Mouse (Mus musculus) heart, embryonic 15.5 days (tissue): ENCODE data around the gene Bnipl. TPM values are rescaled to one million over a fixed set of nuclear protein-coding genes. Genes with fewer than 3 reads are reported as not detected.

Experiments used
- ATAC-seq: fragments of 200-750 bp; cut with Nextera tagmentation; replicated peaks from 2 replicates; pipeline ENCODE4 v1.8.0; 2017; ENCODE audit warnings: low read depth, moderate TSS enrichment; ENCODE audit not compliant: insufficient number of reproducible peaks, insufficient read depth, low FRiP score
- H3K27ac ChIP-seq: fragments of 300-500 bp; sonication (generic); 2 replicates; pipeline ENCODE4 v1.5.1; 2015; ENCODE audit warnings: mild to moderate bottlenecking, inconsistent platforms
- H3K27me3 ChIP-seq: fragments of 300-500 bp; sonication (generic); 2 replicates; pipeline ENCODE4 v1.6.1; 2015; ENCODE audit warnings: inconsistent platforms
- H3K36me3 ChIP-seq: fragments of 300-500 bp; sonication (generic); 2 replicates; pipeline ENCODE4 v1.6.1; 2015; ENCODE audit warnings: mild to moderate bottlenecking, inconsistent platforms
- H3K4me1 ChIP-seq: fragments of 300-500 bp; sonication (generic); replicated peaks from 2 replicates; pipeline ENCODE4 v1.6.1; 2015; ENCODE audit warnings: inconsistent platforms
- H3K4me2 ChIP-seq: fragments of 300-500 bp; sonication (generic); 2 replicates; pipeline ENCODE4 v1.6.1; 2015; ENCODE audit warnings: inconsistent platforms, mild to moderate bottlenecking, moderate library complexity
- H3K4me3 ChIP-seq: fragments of 300-500 bp; sonication (generic); 2 replicates; pipeline ENCODE4 v1.5.1; 2015; ENCODE audit warnings: mild to moderate bottlenecking, inconsistent platforms
- H3K9ac ChIP-seq: fragments of 300-500 bp; sonication (generic); 2 replicates; pipeline ENCODE4 v1.6.1; 2015; ENCODE audit warnings: mild to moderate bottlenecking, inconsistent platforms
- H3K9me3 ChIP-seq: fragments of 300-500 bp; sonication (generic); replicated peaks from 2 replicates; pipeline ENCODE4 v1.6.1; 2016; ENCODE audit warnings: inconsistent platforms
- WGBS: fragments of 180-500 bp; shearing (Covaris S2); methylation state at CpG from one replicate; pipeline ENCODE4 v1.1.7; 2015; ENCODE audit warnings: mixed read lengths; 5-methylcytosine and 5-hydroxymethylcytosine counted together
- polyA plus RNA-seq: library from polyadenylated mRNA; unstranded; fragments of >200 nt; fragmentation: Nextera tagmentation; extraction: Ambion mirVana; gene quantifications from 2 replicates; pipeline ENCODE4 v1.2.1, GENCODE M21; 2015

Gene Bnipl
- polyA plus RNA-seq, 1 experiment from 2014 or later, result 0.06 TPM

DNA sequence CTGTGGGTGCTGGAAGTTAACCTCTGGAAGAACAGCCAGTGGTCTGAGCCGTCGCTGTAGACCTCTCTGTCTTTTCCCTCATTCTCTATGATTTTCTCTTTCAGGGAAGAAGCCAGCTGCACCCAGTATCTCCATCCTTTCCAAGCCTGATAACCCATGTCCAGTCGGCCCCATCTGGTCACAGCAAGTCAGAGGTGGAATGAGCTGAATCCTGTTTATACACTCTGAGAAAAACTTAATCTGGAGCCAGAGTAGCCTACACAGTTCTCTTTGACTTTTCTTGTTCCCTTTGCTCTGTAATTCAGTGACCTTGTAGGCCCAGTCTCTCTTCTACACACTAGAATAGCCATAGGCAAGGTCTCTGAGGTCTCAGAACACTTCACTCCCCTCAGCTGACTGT, 36.5 kb upstream of the Bnipl start:
- Histone ChIP-seq H3K9me3 (no peaks in the 10 kb centered on the region), H3K27ac (no peak overlapping the region), H3K4me2 (no peak overlapping the region), H3K4me3 (no peak overlapping the region), H3K9ac (no peak overlapping the region), H3K36me3 (peaks cover 9% of the 10 kb centered on the region; the same call in 1 of the 2 replicates), H3K4me1 (peaks cover 16% of the 10 kb centered on the region), H3K27me3 (no peaks in the 10 kb centered on the region)
- 77% methylated on average over 3 of the region's 3 CpGs for WGBS
- ATAC-seq, result no peak

GRCm38 (mm10) chr3:95286510-95286909, 35.5 kb upstream of the Bnipl start:
- no peak overlapping the region for H3K4me3 ChIP-seq
- no peak overlapping the region for H3K9ac ChIP-seq
- ATAC-seq, result no peak
- no peaks in the 10 kb centered on the region for H3K27me3 ChIP-seq
- no peak overlapping the region for H3K27ac ChIP-seq
- H3K4me1 ChIP-seq, result peaks cover 16% of the 10 kb centered on the region
- WGBS, result 75% methylated on average over 7 of the region's 7 CpGs
- peaks cover 6% of the 10 kb centered on the region; the same call in 1 of the 2 replicates for H3K36me3 ChIP-seq
- H3K4me2 ChIP-seq, result no peak overlapping the region
- H3K9me3 ChIP-seq, result no peaks in the 10 kb centered on the region

DNA sequence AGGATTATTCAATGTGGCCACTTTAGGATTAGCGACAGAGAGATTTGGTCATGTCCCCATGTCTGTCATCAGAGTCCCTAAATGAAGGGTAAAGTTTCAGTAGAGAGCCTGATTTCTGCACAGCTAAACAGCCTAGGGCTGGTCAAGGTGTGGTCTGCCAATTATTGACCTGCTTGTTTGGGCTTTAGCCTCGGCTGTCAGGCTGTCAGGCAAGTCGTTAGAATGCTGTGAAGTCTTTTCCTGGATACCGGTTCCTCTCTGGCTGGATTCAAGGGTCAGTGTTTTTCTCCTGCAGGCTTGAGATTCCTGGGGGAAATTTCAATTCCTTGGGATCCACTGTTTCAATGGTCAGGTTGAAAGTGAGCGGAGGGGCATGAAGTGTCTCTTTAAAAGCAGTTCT, 35.0 kb upstream of the Bnipl start:
- Histone ChIP-seq H3K27ac (no peak overlapping the region), H3K9ac (no peak overlapping the region), H3K36me3 (peaks cover 6% of the 10 kb centered on the region; the same call in 1 of the 2 replicates), H3K9me3 (no peaks in the 10 kb centered on the region), H3K4me3 (no peak overlapping the region), H3K4me1 (peaks cover 16% of the 10 kb centered on the region), H3K4me2 (no peak overlapping the region), H3K27me3 (no peaks in the 10 kb centered on the region)
- no peak for ATAC-seq
- WGBS, result 66% methylated on average over 5 of the region's 5 CpGs

- H3K9me3 ChIP-seq, result no peaks in the 10 kb centered on the region
- peaks cover 6% of the 10 kb centered on the region; the same call in 1 of the 2 replicates for H3K36me3 ChIP-seq
- H3K27me3 ChIP-seq, result no peaks in the 10 kb centered on the region
- no peak overlapping the region for H3K27ac ChIP-seq
- no peak overlapping the region for H3K4me2 ChIP-seq
- H3K4me1 ChIP-seq, result peaks cover 19% of the 10 kb centered on the region
- WGBS, result 91% methylated on average over 5 of the region's 5 CpGs
- H3K9ac ChIP-seq, result no peak overlapping the region
- H3K4me3 ChIP-seq, result no peak overlapping the region
- ATAC-seq, result no peak
Measured at GRCm38 (mm10) chr3:95285390-95285789, 34.4 kb upstream of the Bnipl start.

- H3K9ac ChIP-seq, result no peak overlapping the region
Measured at GRCm38 (mm10) chr3:95284501-95285281, 33.7 kb upstream of the Bnipl start.

GRCm38 (mm10) chr3:95284062-95284461, 33.1 kb upstream of the Bnipl start:
- no peak for ATAC-seq
- Histone ChIP-seq H3K36me3 (peaks cover 6% of the 10 kb centered on the region; the same call in 1 of the 2 replicates), H3K4me2 (peak overlapping the region; percentile 87), H3K9ac (peak overlapping the region; percentile 86; the same call in 1 of the 2 replicates), H3K4me1 (peaks cover 20% of the 10 kb centered on the region), H3K27ac (peak overlapping the region; percentile 98), H3K9me3 (no peaks in the 10 kb centered on the region), H3K4me3 (peak overlapping the region; percentile 86), H3K27me3 (no peaks in the 10 kb centered on the region)
- WGBS, result 26% methylated on average over 1 of the region's 1 CpGs

More at GRCm38 (mm10) chr3:95284501-95285281, 33.7 kb upstream of the Bnipl start:
- H3K27me3 ChIP-seq, result no peaks in the 10 kb centered on the region
- peaks cover 6% of the 10 kb centered on the region; the same call in 1 of the 2 replicates for H3K36me3 ChIP-seq
- no peak overlapping the region for H3K27ac ChIP-seq
- H3K4me1 ChIP-seq, result peaks cover 20% of the 10 kb centered on the region
- no peaks in the 10 kb centered on the region for H3K9me3 ChIP-seq
- WGBS, result 87% methylated on average over 12 of the region's 12 CpGs
- H3K4me3 ChIP-seq, result peak overlapping the region; percentile 86; the same call in 1 of the 2 replicates
- H3K4me2 ChIP-seq, result peak overlapping the region; percentile 87
- no peak for ATAC-seq

GRCm38 (mm10) chr3:95283589-95283941, 32.6 kb upstream of the Bnipl start:
- Histone ChIP-seq H3K4me3 (peak overlapping the region; percentile 86), H3K36me3 (peaks cover 6% of the 10 kb centered on the region; the same call in 1 of the 2 replicates), H3K9me3 (no peaks in the 10 kb centered on the region), H3K4me2 (peak overlapping the region; percentile 87), H3K9ac (peak overlapping the region; percentile 86), H3K27me3 (no peaks in the 10 kb centered on the region), H3K27ac (peak overlapping the region; percentile 98), H3K4me1 (peaks cover 20% of the 10 kb centered on the region)
- WGBS, result 3% methylated on average over 7 of the region's 7 CpGs
- ATAC-seq, result no peak

DNA sequence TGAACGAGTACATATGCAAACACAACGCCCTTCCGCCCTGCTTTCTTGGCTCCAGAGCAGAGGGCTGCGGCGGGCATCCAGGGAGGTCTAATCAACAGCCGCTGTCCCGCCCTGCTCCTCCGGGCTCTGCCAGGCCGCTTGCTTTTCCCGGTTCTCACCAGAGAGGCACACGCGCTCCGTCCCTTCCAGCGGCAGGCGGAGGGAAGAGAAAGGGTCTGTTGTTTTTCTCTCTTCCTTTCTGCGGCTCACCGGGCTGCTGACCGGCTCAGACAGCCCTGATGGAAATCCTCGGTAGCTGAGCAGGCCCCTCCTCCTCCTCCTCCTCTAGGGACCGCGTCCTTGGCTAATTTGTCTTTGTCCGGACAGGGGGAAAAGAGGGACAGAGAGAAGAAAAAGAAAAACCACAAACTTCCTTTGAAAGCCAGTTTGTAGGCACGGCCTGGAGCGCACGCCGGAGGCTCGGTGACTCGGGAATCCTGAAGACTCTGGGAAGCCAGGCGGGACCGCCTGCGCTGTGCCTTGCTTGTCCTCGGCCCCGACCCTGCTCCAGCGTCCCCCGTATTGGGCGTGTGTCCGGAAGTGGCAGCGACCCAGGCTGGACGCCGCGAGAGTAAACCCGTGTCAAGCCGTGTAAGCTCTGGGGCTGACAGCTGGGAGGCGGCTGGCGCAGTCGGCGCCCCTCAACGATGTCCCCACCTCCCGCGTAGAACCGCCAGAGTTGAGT, 32.0 kb upstream of the Bnipl start:
- H3K9ac ChIP-seq, result peak overlapping the region; percentile 86
- no peaks in the 10 kb centered on the region for H3K27me3 ChIP-seq
- H3K27ac ChIP-seq, result peak overlapping the region; percentile 98
- peaks cover 20% of the 10 kb centered on the region for H3K4me1 ChIP-seq
- under 1% methylated on average over 49 of the region's 51 CpGs for WGBS
- peak; percentile 65 for ATAC-seq
- no peaks in the 10 kb centered on the region for H3K9me3 ChIP-seq
- peak overlapping the region; percentile 87 for H3K4me2 ChIP-seq
- peak overlapping the region; percentile 86 for H3K4me3 ChIP-seq
- peaks cover 4% of the 10 kb centered on the region; the same call in 1 of the 2 replicates for H3K36me3 ChIP-seq

- WGBS, result under 1% methylated on average over 11 of the region's 11 CpGs
- no peak for ATAC-seq
- H3K36me3 ChIP-seq, result no peaks in the 10 kb centered on the region
Measured at GRCm38 (mm10) chr3:95282381-95282864, 31.4 kb upstream of the Bnipl start.

DNA sequence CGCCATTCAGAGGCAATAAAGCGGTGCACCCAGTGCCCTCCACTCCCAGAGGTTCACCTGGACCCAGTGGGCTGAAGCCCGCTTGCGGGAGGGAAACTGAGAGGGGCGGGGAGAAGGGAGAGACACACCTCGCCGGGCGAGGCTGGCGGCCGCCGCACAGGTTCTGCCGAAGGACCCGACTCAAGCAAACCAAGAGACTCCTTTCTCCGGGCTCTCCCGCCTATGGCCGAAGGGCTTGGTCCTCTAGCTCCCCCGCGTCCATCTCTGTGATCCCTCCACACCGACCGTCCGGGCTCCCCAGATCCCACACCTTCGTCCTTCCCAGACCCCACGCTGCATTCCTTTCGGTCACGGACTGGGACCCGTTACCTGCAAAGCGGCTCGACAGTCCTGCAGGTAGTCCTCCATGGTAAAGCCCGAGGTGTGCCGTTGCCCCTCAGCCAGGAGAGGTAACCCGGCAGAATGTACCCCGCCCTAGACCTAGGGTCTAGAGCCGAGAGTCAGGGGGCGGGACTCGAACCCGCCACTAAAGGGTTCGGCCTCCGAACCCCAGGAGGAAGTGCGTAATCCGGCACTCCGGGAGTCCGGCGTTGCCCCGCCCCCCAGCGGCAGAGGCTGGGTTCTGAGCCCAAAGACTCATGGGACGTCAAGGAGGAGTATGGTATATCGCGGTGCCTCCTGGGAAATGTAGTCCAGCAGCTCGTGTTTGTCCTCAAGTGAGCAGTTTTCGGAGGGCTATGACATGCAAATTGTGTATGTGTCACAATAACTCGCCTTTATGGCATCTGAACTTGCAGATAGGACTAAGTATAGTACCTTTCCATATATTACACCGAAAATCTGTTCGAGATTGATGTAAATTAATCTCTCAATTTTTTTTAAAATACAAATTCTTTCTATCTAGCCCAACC, 30.5 kb upstream of the Bnipl start, which contains the start of the genes Mindy1 and Prune1:
TSS of gene Mindy1 (plus strand) at position 130 of the 911 bp plus-strand sequence.
TSS of gene Prune1 (minus strand) at position 861 of the 911 bp plus-strand sequence.
- Histone ChIP-seq H3K4me1 (peaks cover 32% of the 10 kb centered on the region), H3K4me2 (peak within 1 kb of the TSS; percentile 87), H3K27ac (peak within 1 kb of the TSS; percentile 98), H3K9me3 (no peaks in the 10 kb centered on the region), H3K4me3 (peak within 1 kb of the TSS; percentile 86), H3K27me3 (no peaks in the 10 kb centered on the region), H3K36me3 (no peaks in the 10 kb centered on the region), H3K9ac (peak within 1 kb of the TSS; percentile 91)
- ATAC-seq, result peak; percentile 91
- WGBS, result under 1% methylated on average over 53 of the region's 53 CpGs

More at GRCm38 (mm10) chr3:95282381-95282864, 31.4 kb upstream of the Bnipl start:
- Histone ChIP-seq H3K9me3 (no peaks in the 10 kb centered on the region), H3K27ac (peak overlapping the region; percentile 98), H3K9ac (peak overlapping the region; percentile 86), H3K4me2 (peak overlapping the region; percentile 87), H3K4me1 (peaks cover 23% of the 10 kb centered on the region), H3K4me3 (peak overlapping the region; percentile 86), H3K27me3 (no peaks in the 10 kb centered on the region)
